Mouse (Mus musculus) lung, adult 10 weeks (tissue): ENCODE measurements around the gene Frs3. TPM values are rescaled to one million over a fixed set of nuclear protein-coding genes. Genes with fewer than 3 reads are reported as not detected.

Experiments
- polyA plus RNA-seq: library from polyadenylated mRNA; stranded (reverse); fragments of 350-450 nt; fragmentation: Illumina TruSeq; extraction: RNeasy Lipid Tissue Mini Kit (QIAGEN cat#74804); gene quantifications from one replicate; pipeline ENCODE4 v1.2.3, GENCODE M21; 2014; ENCODE audit warnings: low read depth, low replicate concordance; ENCODE audit not compliant: insufficient read depth

Frs3 gene
- polyA plus RNA-seq, result 3.5 TPM

DNA sequence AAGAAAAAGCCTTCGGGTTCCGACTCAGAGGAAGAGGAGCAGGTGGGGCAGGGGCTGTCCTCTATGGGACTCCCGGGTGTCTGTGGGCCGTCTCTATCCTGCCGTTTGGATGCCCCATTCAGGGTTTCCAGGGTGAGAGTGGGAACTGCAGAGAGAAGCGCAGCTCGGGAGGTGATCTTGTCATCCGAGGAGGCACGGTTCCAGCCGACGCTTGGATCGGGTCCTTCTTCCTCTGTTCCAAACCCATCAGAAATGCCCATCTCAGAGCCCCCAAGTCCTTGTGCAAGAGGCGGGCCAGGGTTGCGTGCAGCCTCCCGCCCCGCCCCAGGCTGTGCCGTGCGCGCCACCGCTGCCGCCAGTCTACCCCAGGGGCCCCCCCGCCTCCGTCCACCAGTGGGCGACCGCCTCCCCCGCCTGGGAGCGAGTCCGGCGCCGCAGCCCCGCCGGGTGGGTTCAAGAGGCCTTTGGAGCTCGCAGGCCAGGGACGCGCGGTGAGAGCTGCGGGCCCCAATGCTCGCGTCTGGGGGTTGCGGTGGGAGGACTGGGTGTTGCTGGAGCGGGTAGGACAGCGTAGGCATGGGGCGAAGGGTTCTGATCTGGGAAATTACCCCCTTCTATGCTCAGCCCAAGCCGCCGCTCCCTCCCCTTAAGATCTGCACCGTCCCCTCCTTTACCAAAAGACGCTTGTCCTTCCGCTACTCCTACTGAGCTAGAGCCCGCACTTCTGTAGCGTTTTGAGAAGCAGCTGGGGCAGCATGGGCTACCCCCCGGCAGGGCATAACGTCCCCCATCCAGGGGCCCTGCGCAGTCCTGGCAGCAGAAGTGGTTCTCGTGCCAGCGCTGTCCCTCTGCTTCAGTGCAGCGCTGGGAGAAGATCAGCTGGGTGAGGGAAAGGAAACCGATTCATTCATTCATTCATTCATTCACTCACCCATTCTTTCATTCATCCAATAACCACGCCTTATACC is at the start of gene Frs3:
Frs3 (plus strand) TSS at position 423 of the 968 bp plus-strand sequence.

DNA sequence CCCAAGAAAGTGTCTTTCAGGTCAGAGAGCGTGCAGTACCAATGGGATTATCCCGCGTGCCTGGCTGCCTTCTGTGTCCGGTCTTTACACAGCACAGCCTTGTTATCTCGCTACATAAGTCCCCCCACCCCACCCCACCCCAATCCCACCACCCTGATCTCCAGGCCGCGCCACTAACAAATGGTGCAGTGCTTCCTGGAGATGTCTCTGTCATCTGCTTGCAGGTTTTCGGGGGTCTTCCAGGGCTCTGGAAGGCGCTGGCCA is 554 bp upstream of the Frs3 start, which contains the start of gene Tomm6:
Tomm6 (minus strand) TSS at position 43 of the 264 bp plus-strand sequence.

DNA sequence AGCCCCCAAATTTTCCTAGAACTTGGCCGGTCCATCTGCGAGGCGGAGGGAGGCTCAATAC is 5.4 kb downstream of the Frs3 start, which contains the start of gene Gm21981:
Gm21981 (minus strand) TSS at position 14 of the 61 bp plus-strand sequence.

DNA sequence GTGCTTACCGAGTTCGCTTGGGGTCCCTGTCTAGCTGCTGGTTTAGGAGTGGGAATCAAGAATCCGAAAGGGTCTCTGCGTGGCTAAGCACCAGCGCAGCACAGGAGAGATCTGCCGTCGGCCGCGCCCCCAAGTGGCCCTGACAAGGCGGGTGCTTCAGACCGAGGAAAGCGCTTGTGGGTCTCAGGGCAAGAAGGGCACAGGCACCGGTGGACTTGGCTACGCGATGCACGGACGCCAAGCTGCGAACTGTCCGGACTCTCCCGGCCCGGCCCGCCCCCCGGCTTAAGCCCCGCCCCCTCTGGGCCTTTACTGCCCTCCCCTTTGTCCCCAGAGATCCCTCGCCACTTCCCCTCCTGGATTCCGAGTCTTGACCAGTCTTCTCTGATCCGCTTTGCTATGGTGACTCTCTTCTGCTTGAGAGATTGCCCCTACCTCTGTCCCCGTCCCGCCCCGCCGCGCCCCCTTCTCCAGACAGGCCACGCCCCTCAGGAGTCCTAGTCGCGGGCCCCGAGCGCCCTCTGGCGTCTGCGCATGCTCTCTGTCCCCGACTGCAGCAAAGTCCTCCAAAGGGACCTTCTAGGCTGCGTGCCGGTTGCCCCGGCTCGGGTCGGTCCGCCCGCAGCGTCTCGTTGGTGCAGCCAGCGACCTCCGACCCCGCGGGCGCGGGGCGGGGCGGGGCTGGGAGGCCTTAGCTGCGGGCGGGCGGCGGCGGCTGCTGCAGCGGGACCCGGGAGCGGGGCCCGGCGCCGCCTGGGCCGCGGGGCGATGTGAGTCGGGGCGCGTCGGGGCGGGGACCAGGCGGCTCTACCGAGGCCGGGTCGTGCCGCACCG is 5.9 kb downstream of the Frs3 start, which contains the start of gene Prickle4:
Prickle4 (minus strand) TSS at position 234 of the 834 bp plus-strand sequence.

DNA sequence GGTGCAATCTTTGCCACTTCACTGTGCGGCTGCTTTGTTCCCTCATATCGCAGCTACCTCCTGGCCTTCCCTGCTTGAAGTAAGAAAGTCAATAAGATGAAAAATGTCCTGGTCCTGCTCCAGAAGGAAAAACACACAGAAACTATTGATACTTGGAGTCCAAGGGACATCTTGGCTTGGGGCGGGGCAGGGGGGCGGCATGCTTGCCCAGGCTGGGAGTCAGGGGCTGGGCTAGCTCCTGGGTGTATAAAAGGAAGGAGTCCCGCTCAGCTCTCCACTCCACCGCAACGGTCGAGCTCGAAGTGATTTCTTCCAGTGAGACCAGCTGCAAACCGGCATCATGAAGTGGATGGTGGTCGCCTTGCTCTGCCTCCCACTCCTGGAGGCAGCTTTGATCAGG is 37.7 kb downstream of the Frs3 start, which contains the start of gene Pgc:
Pgc (plus strand) TSS at position 277 of the 400 bp plus-strand sequence.

DNA sequence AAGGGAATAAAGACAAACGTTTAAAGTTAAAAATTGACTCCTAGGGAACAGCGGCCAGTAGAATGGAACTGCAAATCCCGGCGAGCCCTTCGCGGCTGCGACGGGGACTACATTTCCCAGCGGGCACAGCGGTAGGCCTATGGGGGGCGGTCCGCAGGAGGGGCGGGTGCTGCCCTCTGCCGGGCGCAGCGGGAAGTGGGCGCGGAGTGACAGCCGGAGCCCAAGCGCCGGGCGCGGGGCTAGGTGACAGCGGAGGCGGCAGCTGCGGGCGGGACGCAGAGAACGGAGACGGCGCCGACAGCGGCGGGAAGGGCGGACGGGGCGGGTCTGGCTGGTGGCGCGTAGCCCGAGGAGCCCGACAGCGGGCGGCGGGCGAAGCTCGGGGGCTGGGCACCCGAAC is 48.0 kb downstream of the Frs3 start, which contains the start of gene Tfeb:
Tfeb (plus strand) TSS at position 175 of the 400 bp plus-strand sequence.

Other genes starting within 250 kb of the Frs3 start
- 14.3 TPM for gene Taf8, start 186.7 kb upstream of the Frs3 start, polyA plus RNA-seq
- gene Ccnd3, start 184.0 kb upstream of the Frs3 start, polyA plus RNA-seq, result 106 TPM
- 7.0 TPM for gene Bysl, start 77.5 kb upstream of the Frs3 start, polyA plus RNA-seq
- 16.2 TPM for gene Med20, start 77.4 kb upstream of the Frs3 start, polyA plus RNA-seq
- gene Gm20517, start 77.4 kb upstream of the Frs3 start, polyA plus RNA-seq, result 0.87 TPM
- 1.2 TPM for gene Usp49, start 58.3 kb upstream of the Frs3 start, polyA plus RNA-seq
- 201 TPM for gene Tomm6, start 644 bp upstream of the Frs3 start, polyA plus RNA-seq
- gene Gm21981, start 5.4 kb downstream of the Frs3 start, polyA plus RNA-seq, result 0.64 TPM
- 1.5 TPM for gene Prickle4, start 5.7 kb downstream of the Frs3 start, polyA plus RNA-seq
- gene Pgc, start 37.8 kb downstream of the Frs3 start, polyA plus RNA-seq, result 0.56 TPM
- gene Tfeb, start 48.0 kb downstream of the Frs3 start, polyA plus RNA-seq, result 21.7 TPM
- gene Mdfi, start 145.7 kb downstream of the Frs3 start, polyA plus RNA-seq, result 7.6 TPM
- 14.4 TPM for gene Foxp4, start 235.6 kb downstream of the Frs3 start, polyA plus RNA-seq